Mouse (Mus musculus): ENCODE data around the gene Ranbp1. TPM values are rescaled to one million over a fixed set of nuclear protein-coding genes. Genes with fewer than 3 reads are reported as not detected.
"Not testable (repeated sequence)": the region's sequence is repeated elsewhere in the genome, so short reads cannot be mapped to it uniquely, and the experiment has no call there.

The Ranbp1 gene
- 370 and 425 TPM in 2 replicates for polyA plus RNA-seq (2015; fragmentation: Nextera tagmentation; extraction: Ambion mirVana)

- under 1% methylated on average over 102 of the region's 102 CpGs for WGBS
- no peaks in the 10 kb centered on the region for H3K27me3 ChIP-seq (ENCODE audit: control insufficient read depth, insufficient read depth, low read length)
- peak; percentile 94 for ATAC-seq (ENCODE audit: insufficient read depth, low FRiP score)
- no peaks in the 10 kb centered on the region for H3K9me3 ChIP-seq (replicated peaks; ENCODE audit: control insufficient read depth, low read length)
- H3K4me1 ChIP-seq (ENCODE audit: control insufficient read depth, insufficient read depth, low read length), result peaks cover 30% of the 10 kb centered on the region
- peak within 1 kb of the TSS; percentile 92 for H3K27ac ChIP-seq (ENCODE audit: low read length)
- H3K4me2 ChIP-seq (ENCODE audit: low read depth, low read length), result peak within 1 kb of the TSS; percentile 93
- peaks cover 29% of the 10 kb centered on the region for H3K36me3 ChIP-seq (ENCODE audit: control insufficient read depth, insufficient read depth, low read length)
- peak within 1 kb of the TSS; percentile 83 for H3K4me3 ChIP-seq (replicated peaks; ENCODE audit: low read length)
- H3K9ac ChIP-seq (ENCODE audit: low read length), result peak within 1 kb of the TSS; percentile 91
Observed at GRCm38 (mm10) chr16:18248433-18249363, at the start of gene Ranbp1, which contains the start of gene Trmt2a. Ranbp1 (minus strand) TSS chr16:18248732. Trmt2a (plus strand) TSS chr16:18248679.

GRCm38 (mm10) chr16:18289614-18290013 lies 41.1 kb upstream of the Ranbp1 start:
- ATAC-seq (ENCODE audit: insufficient read depth, low FRiP score); H3K9me3 ChIP-seq (replicated peaks; ENCODE audit: control insufficient read depth, low read length); H3K36me3 ChIP-seq (ENCODE audit: control insufficient read depth, insufficient read depth, low read length); H3K27me3 ChIP-seq (ENCODE audit: control insufficient read depth, insufficient read depth, low read length): not testable (repeated sequence)
- Histone ChIP-seq H3K4me3 (replicated peaks; ENCODE audit: low read length) (peak overlapping the region; percentile 77), H3K27ac (ENCODE audit: low read length) (peak overlapping the region; percentile 62; the same call in 1 of the 2 replicates), H3K4me2 (ENCODE audit: low read depth, low read length) (peak overlapping the region; percentile 51), H3K9ac (ENCODE audit: low read length) (peak overlapping the region; percentile 61), H3K4me1 (ENCODE audit: control insufficient read depth, insufficient read depth, low read length) (peaks cover 21% of the 10 kb centered on the region)
- 0% methylated on average over 10 of the region's 10 CpGs for WGBS

GRCm38 (mm10) chr16:18289067-18289588 lies 40.6 kb upstream of the Ranbp1 start, which contains the start of gene Dgcr8:
Dgcr8 (minus strand) TSS chr16:18289246.
- H3K9ac ChIP-seq (ENCODE audit: low read length), result peak within 1 kb of the TSS; percentile 99
- under 1% methylated on average over 71 of the region's 71 CpGs for WGBS
- H3K27me3 ChIP-seq (ENCODE audit: control insufficient read depth, insufficient read depth, low read length), result no peaks in the 10 kb centered on the region
- peak within 1 kb of the TSS; percentile 94 for H3K27ac ChIP-seq (ENCODE audit: low read length)
- H3K36me3 ChIP-seq (ENCODE audit: control insufficient read depth, insufficient read depth, low read length), result peaks cover 4% of the 10 kb centered on the region
- H3K4me3 ChIP-seq (replicated peaks; ENCODE audit: low read length), result peak within 1 kb of the TSS; percentile 77
- peak; percentile 99 for ATAC-seq (ENCODE audit: insufficient read depth, low FRiP score)
- H3K4me2 ChIP-seq (ENCODE audit: low read depth, low read length), result peak within 1 kb of the TSS; percentile 96
- peaks cover 21% of the 10 kb centered on the region for H3K4me1 ChIP-seq (ENCODE audit: control insufficient read depth, insufficient read depth, low read length)
- H3K9me3 ChIP-seq (replicated peaks; ENCODE audit: control insufficient read depth, low read length), result no peaks in the 10 kb centered on the region

GRCm38 (mm10) chr16:18288581-18289061 lies 40.1 kb upstream of the Ranbp1 start:
- H3K4me2 ChIP-seq (ENCODE audit: low read depth, low read length), result peak overlapping the region; percentile 96
- WGBS, result under 1% methylated on average over 31 of the region's 31 CpGs
- peak overlapping the region; percentile 77 for H3K4me3 ChIP-seq (replicated peaks; ENCODE audit: low read length)
- peak; percentile 88 for ATAC-seq (ENCODE audit: insufficient read depth, low FRiP score)
- H3K9me3 ChIP-seq (replicated peaks; ENCODE audit: control insufficient read depth, low read length), result no peaks in the 10 kb centered on the region
- peaks cover 9% of the 10 kb centered on the region for H3K36me3 ChIP-seq (ENCODE audit: control insufficient read depth, insufficient read depth, low read length)
- H3K4me1 ChIP-seq (ENCODE audit: control insufficient read depth, insufficient read depth, low read length), result peaks cover 21% of the 10 kb centered on the region
- H3K27me3 ChIP-seq (ENCODE audit: control insufficient read depth, insufficient read depth, low read length), result no peaks in the 10 kb centered on the region
- H3K27ac ChIP-seq (ENCODE audit: low read length), result peak overlapping the region; percentile 94
- peak overlapping the region; percentile 99 for H3K9ac ChIP-seq (ENCODE audit: low read length)

GRCm38 (mm10) chr16:18288166-18288565 lies 39.6 kb upstream of the Ranbp1 start:
- Histone ChIP-seq H3K4me2 (ENCODE audit: low read depth, low read length) (peak overlapping the region; percentile 96), H3K9me3 (replicated peaks; ENCODE audit: control insufficient read depth, low read length) (no peaks in the 10 kb centered on the region), H3K4me1 (ENCODE audit: control insufficient read depth, insufficient read depth, low read length) (peaks cover 21% of the 10 kb centered on the region), H3K9ac (ENCODE audit: low read length) (peak overlapping the region; percentile 99), H3K4me3 (replicated peaks; ENCODE audit: low read length) (peak overlapping the region; percentile 77), H3K27ac (ENCODE audit: low read length) (peak overlapping the region; percentile 94), H3K36me3 (ENCODE audit: control insufficient read depth, insufficient read depth, low read length) (peaks cover 12% of the 10 kb centered on the region), H3K27me3 (ENCODE audit: control insufficient read depth, insufficient read depth, low read length) (no peaks in the 10 kb centered on the region)
- WGBS, result under 1% methylated on average over 4 of the region's 4 CpGs
- no peak for ATAC-seq (ENCODE audit: insufficient read depth, low FRiP score)

GRCm38 (mm10) chr16:18275166-18275565 lies 26.6 kb upstream of the Ranbp1 start:
- WGBS, result 79% methylated on average over 2 of the region's 2 CpGs
- H3K4me2 ChIP-seq (ENCODE audit: low read depth, low read length), result no peak overlapping the region
- no peaks in the 10 kb centered on the region for H3K9me3 ChIP-seq (replicated peaks; ENCODE audit: control insufficient read depth, low read length)
- no peak overlapping the region for H3K9ac ChIP-seq (ENCODE audit: low read length)
- no peaks in the 10 kb centered on the region for H3K27me3 ChIP-seq (ENCODE audit: control insufficient read depth, insufficient read depth, low read length)
- ATAC-seq (ENCODE audit: insufficient read depth, low FRiP score), result no peak
- peaks cover 56% of the 10 kb centered on the region for H3K36me3 ChIP-seq (ENCODE audit: control insufficient read depth, insufficient read depth, low read length)
- H3K27ac ChIP-seq (ENCODE audit: low read length), result no peak overlapping the region
- no peak overlapping the region for H3K4me3 ChIP-seq (replicated peaks; ENCODE audit: low read length)
- no peaks in the 10 kb centered on the region for H3K4me1 ChIP-seq (ENCODE audit: control insufficient read depth, insufficient read depth, low read length)

GRCm38 (mm10) chr16:18268182-18268581 lies 19.6 kb upstream of the Ranbp1 start:
- no peaks in the 10 kb centered on the region for H3K4me1 ChIP-seq (ENCODE audit: control insufficient read depth, insufficient read depth, low read length)
- no peaks in the 10 kb centered on the region for H3K27me3 ChIP-seq (ENCODE audit: control insufficient read depth, insufficient read depth, low read length)
- no peaks in the 10 kb centered on the region for H3K9me3 ChIP-seq (replicated peaks; ENCODE audit: control insufficient read depth, low read length)
- H3K4me2 ChIP-seq (ENCODE audit: low read depth, low read length), result no peak overlapping the region
- 87% methylated on average over 5 of the region's 5 CpGs for WGBS
- ATAC-seq (ENCODE audit: insufficient read depth, low FRiP score), result no peak
- no peak overlapping the region for H3K9ac ChIP-seq (ENCODE audit: low read length)
- H3K27ac ChIP-seq (ENCODE audit: low read length), result no peak overlapping the region
- H3K4me3 ChIP-seq (replicated peaks; ENCODE audit: low read length), result no peak overlapping the region
- H3K36me3 ChIP-seq (ENCODE audit: control insufficient read depth, insufficient read depth, low read length), result peaks cover 34% of the 10 kb centered on the region

GRCm38 (mm10) chr16:18265024-18265423 lies 16.5 kb upstream of the Ranbp1 start:
- H3K4me3 ChIP-seq (replicated peaks; ENCODE audit: low read length), result no peak overlapping the region
- WGBS, result 92% methylated on average over 2 of the region's 2 CpGs
- H3K4me1 ChIP-seq (ENCODE audit: control insufficient read depth, insufficient read depth, low read length), result no peaks in the 10 kb centered on the region
- H3K4me2 ChIP-seq (ENCODE audit: low read depth, low read length), result no peak overlapping the region
- no peak overlapping the region for H3K27ac ChIP-seq (ENCODE audit: low read length)
- H3K9me3 ChIP-seq (replicated peaks; ENCODE audit: control insufficient read depth, low read length), result no peaks in the 10 kb centered on the region
- no peak overlapping the region for H3K9ac ChIP-seq (ENCODE audit: low read length)
- no peaks in the 10 kb centered on the region for H3K27me3 ChIP-seq (ENCODE audit: control insufficient read depth, insufficient read depth, low read length)
- H3K36me3 ChIP-seq (ENCODE audit: control insufficient read depth, insufficient read depth, low read length), result peaks cover 26% of the 10 kb centered on the region
- no peak for ATAC-seq (ENCODE audit: insufficient read depth, low FRiP score)

GRCm38 (mm10) chr16:18258221-18258620 lies 9.7 kb upstream of the Ranbp1 start, which contains the start of gene Gm49776:
Gm49776 (minus strand) TSS chr16:18258321.
- no peak for ATAC-seq (ENCODE audit: insufficient read depth, low FRiP score)
- Histone ChIP-seq H3K27ac (ENCODE audit: low read length) (no peak within 1 kb of the TSS), H3K9me3 (replicated peaks; ENCODE audit: control insufficient read depth, low read length) (no peaks in the 10 kb centered on the region), H3K4me2 (ENCODE audit: low read depth, low read length) (no peak within 1 kb of the TSS), H3K4me1 (ENCODE audit: control insufficient read depth, insufficient read depth, low read length) (no peaks in the 10 kb centered on the region), H3K9ac (ENCODE audit: low read length) (no peak within 1 kb of the TSS), H3K27me3 (ENCODE audit: control insufficient read depth, insufficient read depth, low read length) (no peaks in the 10 kb centered on the region), H3K4me3 (replicated peaks; ENCODE audit: low read length) (no peak within 1 kb of the TSS), H3K36me3 (ENCODE audit: control insufficient read depth, insufficient read depth, low read length) (peaks cover 50% of the 10 kb centered on the region)
- WGBS, result 92% methylated on average over 2 of the region's 2 CpGs
